Mouse (Mus musculus): ENCODE data around the gene Epb41l3.

GRCm38 (mm10) chr17:69196656-69197055 is 121.2 kb downstream of the Epb41l3 start:
- TF ChIP-seq CTCF (IDR thresholded peaks at IDR 0.05; ENCODE audit: borderline replicate concordance, control insufficient read depth, extremely low read depth, insufficient read depth, low read length, poor library complexity) (no peak), POLR2A (IDR thresholded peaks at IDR 0.05; ENCODE audit: control insufficient read depth, extremely low read depth, insufficient read depth, low read length, poor library complexity) (no peak)
